Mouse (Mus musculus): ENCODE measurements at regions not wholly inside any gene's neighbourhood (a gene's known extent, or its start where the extent isn't known, plus 50 kb on each side); places are given as distances from the start of the nearest gene placed in this dataset.
"Not testable (repeated sequence)": the region's sequence is repeated elsewhere in the genome, so short reads cannot be mapped to it uniquely, and the experiment has no call there.

DNA sequence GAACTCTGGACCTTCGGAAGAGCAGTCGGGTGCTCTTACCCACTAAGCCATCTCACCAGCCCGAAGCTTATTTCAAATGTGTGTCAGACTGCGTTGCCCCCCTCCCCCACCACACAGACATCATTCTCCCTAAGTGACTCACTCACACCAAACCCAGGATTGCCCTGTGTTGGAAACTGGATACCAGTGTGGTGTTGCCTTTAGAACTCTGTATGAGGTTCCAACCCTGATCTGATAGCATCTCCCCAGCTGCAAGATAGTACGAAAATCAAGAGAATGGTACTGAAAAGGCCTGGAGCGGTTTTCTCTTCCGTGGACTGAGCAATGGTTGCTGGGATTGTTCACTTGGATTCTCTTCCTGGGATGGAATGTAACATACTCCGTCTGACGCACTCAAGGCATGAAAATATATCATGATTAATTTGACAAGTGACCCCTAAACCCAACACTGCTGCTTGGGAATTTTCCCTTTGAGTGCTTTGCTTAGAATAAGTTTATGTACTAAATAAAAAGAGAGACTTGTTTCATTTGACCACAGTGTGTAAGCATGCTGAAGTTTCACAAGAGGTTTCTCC is 63.0 kb downstream of the Hand2 start:
- WGBS: 89% methylated on average over 9 of the region's 9 CpGs
- DNase-seq (ENCODE audit: low spot score): no peak
- Histone ChIP-seq H3K4me3 (ENCODE audit: low read depth, low read length) (no peak overlapping the region), H3K4me1 (ENCODE audit: insufficient read depth, low read length) (no peaks in the 10 kb centered on the region), H3K36me3 (ENCODE audit: insufficient read depth, low read length) (no peaks in the 10 kb centered on the region), H3K4me2 (ENCODE audit: low read depth, low read length, poor library complexity, severe bottlenecking) (no peak overlapping the region), H3K9ac (replicated peaks; ENCODE audit: low read length, poor library complexity, severe bottlenecking) (no peak overlapping the region), H3K27me3 (ENCODE audit: insufficient read depth, low read length) (no peaks in the 10 kb centered on the region), H3K9me3 (ENCODE audit: low read length) (no peaks in the 10 kb centered on the region), H3K27ac (ENCODE audit: low read depth, low read length) (no peak overlapping the region)
- TF ChIP-seq CTCF (IDR thresholded peaks at IDR 0.05): no peak
- no peak for ATAC-seq (ENCODE audit: low FRiP score)

DNA sequence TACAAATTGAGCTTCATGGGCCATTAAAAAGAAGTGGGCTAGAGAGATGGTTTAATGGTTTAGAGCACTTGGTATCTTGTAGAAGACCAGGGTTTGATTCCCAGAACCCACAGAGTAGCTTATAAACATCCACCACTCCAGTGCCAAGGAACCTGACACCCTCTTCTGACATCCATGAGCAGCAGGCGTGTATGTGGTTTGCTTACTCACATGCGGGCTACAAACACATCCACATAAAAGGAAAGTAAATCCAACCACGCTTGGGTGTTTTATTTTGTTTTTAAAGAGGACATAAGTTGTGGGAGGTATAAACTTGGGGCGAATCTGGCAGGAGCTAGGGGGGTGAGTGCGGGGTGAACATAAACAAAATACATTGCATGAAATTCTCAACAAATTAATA is 66.8 kb downstream of the Hand2 start:
- H3K4me1 ChIP-seq (ENCODE audit: insufficient read depth, low read length): no peaks in the 10 kb centered on the region
- H3K27ac ChIP-seq (ENCODE audit: low read depth, low read length): no peak overlapping the region
- H3K27me3 ChIP-seq (ENCODE audit: insufficient read depth, low read length): no peaks in the 10 kb centered on the region
- TF ChIP-seq CTCF (IDR thresholded peaks at IDR 0.05): no peak
- no peaks in the 10 kb centered on the region for H3K9me3 ChIP-seq (ENCODE audit: low read length)
- DNase-seq (ENCODE audit: low spot score): no peak
- no peak overlapping the region for H3K9ac ChIP-seq (replicated peaks; ENCODE audit: low read length, poor library complexity, severe bottlenecking)
- ATAC-seq (ENCODE audit: low FRiP score): no peak
- H3K4me2 ChIP-seq (ENCODE audit: low read depth, low read length, poor library complexity, severe bottlenecking): no peak overlapping the region
- 88% methylated on average over 5 of the region's 5 CpGs for WGBS
- H3K4me3 ChIP-seq (ENCODE audit: low read depth, low read length): no peak overlapping the region
- no peaks in the 10 kb centered on the region for H3K36me3 ChIP-seq (ENCODE audit: insufficient read depth, low read length)

DNA sequence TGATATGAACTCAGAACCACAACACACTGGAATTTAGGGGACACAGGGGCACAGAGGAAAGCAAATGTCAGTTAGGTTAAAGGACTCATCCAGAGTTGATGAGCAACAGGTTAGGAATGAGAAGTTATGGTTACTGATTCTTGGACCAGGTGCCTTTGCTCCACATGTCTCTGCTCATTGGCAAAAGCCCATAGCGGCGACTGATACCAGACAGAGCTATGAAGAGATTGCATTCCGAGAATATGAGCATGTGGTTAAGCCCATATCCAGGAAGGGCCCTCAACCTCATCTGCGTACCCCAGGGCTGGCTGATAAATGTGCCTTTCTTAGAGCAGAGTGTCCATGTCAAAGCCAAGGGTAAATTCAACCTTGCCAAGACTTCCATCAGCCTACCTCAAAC is 67.1 kb upstream of the Scrg1 start:
- no peak for ATAC-seq (ENCODE audit: low FRiP score)

GRCm38 (mm10) chr8:57397999-57398635 is 57.6 kb upstream of the Scrg1 start:
- TF ChIP-seq CTCF (IDR thresholded peaks at IDR 0.05): no peak
- Histone ChIP-seq H3K36me3 (ENCODE audit: insufficient read depth, low read length) (no peaks in the 10 kb centered on the region), H3K4me2 (ENCODE audit: low read depth, low read length, poor library complexity, severe bottlenecking) (no peak overlapping the region), H3K4me3 (ENCODE audit: low read depth, low read length) (no peak overlapping the region), H3K27me3 (ENCODE audit: insufficient read depth, low read length) (no peaks in the 10 kb centered on the region), H3K9me3 (ENCODE audit: low read length) (no peaks in the 10 kb centered on the region), H3K4me1 (ENCODE audit: insufficient read depth, low read length) (no peaks in the 10 kb centered on the region), H3K27ac (ENCODE audit: low read depth, low read length) (no peak overlapping the region), H3K9ac (replicated peaks; ENCODE audit: low read length, poor library complexity, severe bottlenecking) (no peak overlapping the region)
- 89% methylated on average over 3 of the region's 3 CpGs for WGBS
- DNase-seq (ENCODE audit: low spot score) (no peak), ATAC-seq (ENCODE audit: low FRiP score) (no peak)

More for the DNA sequence above, 67.1 kb upstream of the Scrg1 start:
- Histone ChIP-seq H3K9me3 (ENCODE audit: low read length) (no peaks in the 10 kb centered on the region), H3K27ac (ENCODE audit: low read depth, low read length) (no peak overlapping the region), H3K4me1 (ENCODE audit: insufficient read depth, low read length) (no peaks in the 10 kb centered on the region), H3K27me3 (ENCODE audit: insufficient read depth, low read length) (no peaks in the 10 kb centered on the region), H3K36me3 (ENCODE audit: insufficient read depth, low read length) (no peaks in the 10 kb centered on the region), H3K4me3 (ENCODE audit: low read depth, low read length) (no peak overlapping the region), H3K9ac (replicated peaks; ENCODE audit: low read length, poor library complexity, severe bottlenecking) (no peak overlapping the region), H3K4me2 (ENCODE audit: low read depth, low read length, poor library complexity, severe bottlenecking) (no peak overlapping the region)
- no peak for DNase-seq (ENCODE audit: low spot score)
- no peak for TF ChIP-seq CTCF (IDR thresholded peaks at IDR 0.05)
- 96% methylated on average over 4 of the region's 4 CpGs for WGBS

- not testable (repeated sequence) for H3K4me1 ChIP-seq (ENCODE audit: insufficient read depth, low read length); H3K27ac ChIP-seq (ENCODE audit: low read depth, low read length); DNase-seq (ENCODE audit: low spot score)
Measured at GRCm38 (mm10) chr8:57400171-57400570, 55.6 kb upstream of the Scrg1 start.

GRCm38 (mm10) chr8:57400776-57401631 is 54.7 kb upstream of the Scrg1 start:
- Histone ChIP-seq H3K4me1 (ENCODE audit: insufficient read depth, low read length) (no peaks in the 10 kb centered on the region), H3K9ac (replicated peaks; ENCODE audit: low read length, poor library complexity, severe bottlenecking) (no peak overlapping the region), H3K4me2 (ENCODE audit: low read depth, low read length, poor library complexity, severe bottlenecking) (no peak overlapping the region), H3K27me3 (ENCODE audit: insufficient read depth, low read length) (no peaks in the 10 kb centered on the region), H3K27ac (ENCODE audit: low read depth, low read length) (no peak overlapping the region), H3K9me3 (ENCODE audit: low read length) (no peaks in the 10 kb centered on the region), H3K36me3 (ENCODE audit: insufficient read depth, low read length) (no peaks in the 10 kb centered on the region), H3K4me3 (ENCODE audit: low read depth, low read length) (no peak overlapping the region)
- TF ChIP-seq CTCF (IDR thresholded peaks at IDR 0.05): no peak
- 29% methylated on average over 12 of the region's 12 CpGs for WGBS
- DNase-seq (ENCODE audit: low spot score): no peak
- ATAC-seq (ENCODE audit: low FRiP score): no peak

More at GRCm38 (mm10) chr8:57400171-57400570, 55.6 kb upstream of the Scrg1 start:
- not testable (repeated sequence) for H3K36me3 ChIP-seq (ENCODE audit: insufficient read depth, low read length); H3K4me3 ChIP-seq (ENCODE audit: low read depth, low read length); ATAC-seq (ENCODE audit: low FRiP score); H3K27me3 ChIP-seq (ENCODE audit: insufficient read depth, low read length); H3K9me3 ChIP-seq (ENCODE audit: low read length); H3K4me2 ChIP-seq (ENCODE audit: low read depth, low read length, poor library complexity, severe bottlenecking); H3K9ac ChIP-seq (replicated peaks; ENCODE audit: low read length, poor library complexity, severe bottlenecking)

Data from midbrain, postnatal 0 days (tissue).